Mouse (Mus musculus): ENCODE measurements around the gene Prkag2. TPM values are rescaled to one million over a fixed set of nuclear protein-coding genes. Genes with fewer than 3 reads are reported as not detected.

The Prkag2 gene
- polyA plus RNA-seq, 1 experiment = 6.2 TPM

GRCm38 (mm10) chr5:24895606-24896005, 204.8 kb downstream of the Prkag2 start:
- Histone ChIP-seq H3K79me2 (ENCODE audit: control insufficient read depth, insufficient read depth) (no peaks in the 10 kb centered on the region), H3K36me3 (ENCODE audit: control insufficient read depth, insufficient read depth) (no peaks in the 10 kb centered on the region), H3K4me3 (ENCODE audit: insufficient read depth, poor library complexity, severe bottlenecking) (no peak overlapping the region), H3K79me3 (ENCODE audit: low read depth) (no peaks in the 10 kb centered on the region), H3K27me3 (ENCODE audit: control insufficient read depth, insufficient read depth, insufficient read length) (no peaks in the 10 kb centered on the region), H3ac (ENCODE audit: control insufficient read depth, insufficient read length, low read depth) (no peak overlapping the region)
- TF ChIP-seq FOSL1 (IDR thresholded peaks at IDR 0.05; ENCODE audit: insufficient read depth, low read length, poor library complexity, severe bottlenecking) = no peak
- TF ChIP-seq MYOG (IDR thresholded peaks at IDR 0.05; ENCODE audit: control insufficient read depth, extremely low read depth, insufficient read length) = no peak
- no peak for TF ChIP-seq MAX (IDR thresholded peaks at IDR 0.05)
- TF ChIP-seq MYOD1 (IDR thresholded peaks at IDR 0.05; ENCODE audit: control insufficient read depth, insufficient read length, low read depth) = no peak

GRCm38 (mm10) chr5:24894814-24895213, 205.6 kb downstream of the Prkag2 start:
- Histone ChIP-seq H3K36me3 (ENCODE audit: control insufficient read depth, insufficient read depth) (no peaks in the 10 kb centered on the region), H3ac (ENCODE audit: control insufficient read depth, insufficient read length, low read depth) (no peak overlapping the region), H3K27me3 (ENCODE audit: control insufficient read depth, insufficient read depth, insufficient read length) (no peaks in the 10 kb centered on the region), H3K79me3 (ENCODE audit: low read depth) (no peaks in the 10 kb centered on the region), H3K79me2 (ENCODE audit: control insufficient read depth, insufficient read depth) (no peaks in the 10 kb centered on the region), H3K4me3 (ENCODE audit: insufficient read depth, poor library complexity, severe bottlenecking) (no peak overlapping the region)
- TF ChIP-seq MYOD1 (IDR thresholded peaks at IDR 0.05; ENCODE audit: control insufficient read depth, insufficient read length, low read depth) (no peak), CEBPB (IDR thresholded peaks at IDR 0.05; ENCODE audit: low read depth) (no peak), CTCF (IDR thresholded peaks at IDR 0.05; ENCODE audit: control insufficient read depth, insufficient read depth, insufficient read length) (no peak), USF1 (IDR thresholded peaks at IDR 0.05; ENCODE audit: low read depth) (no peak), MYOG (IDR thresholded peaks at IDR 0.05; ENCODE audit: control insufficient read depth, extremely low read depth, insufficient read length) (no peak), FOSL1 (IDR thresholded peaks at IDR 0.05; ENCODE audit: insufficient read depth, low read length, poor library complexity, severe bottlenecking) (no peak), MAX (IDR thresholded peaks at IDR 0.05) (no peak)

- H3K36me3 ChIP-seq (ENCODE audit: control insufficient read depth, insufficient read depth) = no peaks in the 10 kb centered on the region
- H3K4me3 ChIP-seq (ENCODE audit: insufficient read depth, poor library complexity, severe bottlenecking) = no peak overlapping the region
- no peaks in the 10 kb centered on the region for H3K79me2 ChIP-seq (ENCODE audit: control insufficient read depth, insufficient read depth)
- no peak for TF ChIP-seq FOSL1 (IDR thresholded peaks at IDR 0.05; ENCODE audit: insufficient read depth, low read length, poor library complexity, severe bottlenecking)
- TF ChIP-seq CEBPB (IDR thresholded peaks at IDR 0.05; ENCODE audit: low read depth) = no peak
- TF ChIP-seq MAX (IDR thresholded peaks at IDR 0.05) = no peak
- TF ChIP-seq USF1 (IDR thresholded peaks at IDR 0.05; ENCODE audit: low read depth) = no peak
- TF ChIP-seq MYOG (IDR thresholded peaks at IDR 0.05; ENCODE audit: control insufficient read depth, extremely low read depth, insufficient read length) = no peak
- no peak for TF ChIP-seq MYOD1 (IDR thresholded peaks at IDR 0.05; ENCODE audit: control insufficient read depth, insufficient read length, low read depth)
- TF ChIP-seq CTCF (IDR thresholded peaks at IDR 0.05; ENCODE audit: control insufficient read depth, insufficient read depth, insufficient read length) = no peak
- H3K27me3 ChIP-seq (ENCODE audit: control insufficient read depth, insufficient read depth, insufficient read length) = no peaks in the 10 kb centered on the region
- no peaks in the 10 kb centered on the region for H3K79me3 ChIP-seq (ENCODE audit: low read depth)
- H3ac ChIP-seq (ENCODE audit: control insufficient read depth, insufficient read length, low read depth) = no peak overlapping the region
These were observed 208.0 kb downstream of the Prkag2 start for GRCm38 (mm10) chr5:24892461-24892860.

- TF ChIP-seq CTCF (IDR thresholded peaks at IDR 0.05; ENCODE audit: control insufficient read depth, insufficient read depth, insufficient read length) (no peak), USF1 (IDR thresholded peaks at IDR 0.05; ENCODE audit: low read depth) (no peak), MAX (IDR thresholded peaks at IDR 0.05) (no peak), CEBPB (IDR thresholded peaks at IDR 0.05; ENCODE audit: low read depth) (no peak)
- Histone ChIP-seq H3K79me2 (ENCODE audit: control insufficient read depth, insufficient read depth) (no peaks in the 10 kb centered on the region), H3K79me3 (ENCODE audit: low read depth) (no peaks in the 10 kb centered on the region), H3K27me3 (ENCODE audit: control insufficient read depth, insufficient read depth, insufficient read length) (no peaks in the 10 kb centered on the region), H3ac (ENCODE audit: control insufficient read depth, insufficient read length, low read depth) (no peak overlapping the region), H3K4me3 (ENCODE audit: insufficient read depth, poor library complexity, severe bottlenecking) (no peak overlapping the region), H3K36me3 (ENCODE audit: control insufficient read depth, insufficient read depth) (no peaks in the 10 kb centered on the region)
These were observed 210.6 kb downstream of the Prkag2 start for GRCm38 (mm10) chr5:24889860-24890259.

- Histone ChIP-seq H3K79me2 (ENCODE audit: control insufficient read depth, insufficient read depth) (no peaks in the 10 kb centered on the region), H3K36me3 (ENCODE audit: control insufficient read depth, insufficient read depth) (no peaks in the 10 kb centered on the region), H3K27me3 (ENCODE audit: control insufficient read depth, insufficient read depth, insufficient read length) (no peaks in the 10 kb centered on the region), H3K79me3 (ENCODE audit: low read depth) (no peaks in the 10 kb centered on the region), H3K4me3 (ENCODE audit: insufficient read depth, poor library complexity, severe bottlenecking) (no peak overlapping the region), H3ac (ENCODE audit: control insufficient read depth, insufficient read length, low read depth) (no peak overlapping the region)
- no peak for TF ChIP-seq MAX (IDR thresholded peaks at IDR 0.05)
- TF ChIP-seq CEBPB (IDR thresholded peaks at IDR 0.05; ENCODE audit: low read depth) = no peak
- no peak for TF ChIP-seq CTCF (IDR thresholded peaks at IDR 0.05; ENCODE audit: control insufficient read depth, insufficient read depth, insufficient read length)
- no peak for TF ChIP-seq USF1 (IDR thresholded peaks at IDR 0.05; ENCODE audit: low read depth)
- TF ChIP-seq FOSL1 (IDR thresholded peaks at IDR 0.05; ENCODE audit: insufficient read depth, low read length, poor library complexity, severe bottlenecking) = no peak
- no peak for TF ChIP-seq MYOG (IDR thresholded peaks at IDR 0.05; ENCODE audit: control insufficient read depth, extremely low read depth, insufficient read length)
- no peak for TF ChIP-seq MYOD1 (IDR thresholded peaks at IDR 0.05; ENCODE audit: control insufficient read depth, insufficient read length, low read depth)
These were observed 211.4 kb downstream of the Prkag2 start for GRCm38 (mm10) chr5:24888874-24889591.

GRCm38 (mm10) chr5:24887271-24887670, 213.2 kb downstream of the Prkag2 start:
- Histone ChIP-seq H3K36me3 (ENCODE audit: control insufficient read depth, insufficient read depth) (no peaks in the 10 kb centered on the region), H3K79me3 (ENCODE audit: low read depth) (no peaks in the 10 kb centered on the region), H3K79me2 (ENCODE audit: control insufficient read depth, insufficient read depth) (no peaks in the 10 kb centered on the region), H3ac (ENCODE audit: control insufficient read depth, insufficient read length, low read depth) (no peak overlapping the region), H3K4me3 (ENCODE audit: insufficient read depth, poor library complexity, severe bottlenecking) (no peak overlapping the region), H3K27me3 (ENCODE audit: control insufficient read depth, insufficient read depth, insufficient read length) (no peaks in the 10 kb centered on the region)
- TF ChIP-seq CEBPB (IDR thresholded peaks at IDR 0.05; ENCODE audit: low read depth) (no peak), CTCF (IDR thresholded peaks at IDR 0.05; ENCODE audit: control insufficient read depth, insufficient read depth, insufficient read length) (no peak), MYOG (IDR thresholded peaks at IDR 0.05; ENCODE audit: control insufficient read depth, extremely low read depth, insufficient read length) (no peak), USF1 (IDR thresholded peaks at IDR 0.05; ENCODE audit: low read depth) (no peak), MAX (IDR thresholded peaks at IDR 0.05) (no peak), MYOD1 (IDR thresholded peaks at IDR 0.05; ENCODE audit: control insufficient read depth, insufficient read length, low read depth) (no peak), FOSL1 (IDR thresholded peaks at IDR 0.05; ENCODE audit: insufficient read depth, low read length, poor library complexity, severe bottlenecking) (no peak)
